Mouse (Mus musculus): ENCODE data around the gene Ssna1.

GRCm38 (mm10) chr2:25258887-25259286 is 13.4 kb downstream of the Ssna1 start:
- TF ChIP-seq POLR2A (IDR thresholded peaks at IDR 0.05; ENCODE audit: borderline replicate concordance, insufficient read depth, low read length) (no peak), CTCF (IDR thresholded peaks at IDR 0.05; ENCODE audit: borderline replicate concordance, insufficient read depth, low read depth, low read length) (peak; percentile 45; the same call in 1 of the 2 replicates)

Measured in cerebellum, adult 2 months (tissue).